Mouse (Mus musculus) liver, embryonic 18 days (tissue): Measurements from ENCODE around the gene Fbp1. TPM values are rescaled to one million over a fixed set of nuclear protein-coding genes. Genes with fewer than 3 reads are reported as not detected.

Experiments
- polyA plus RNA-seq: library from polyadenylated mRNA; depleted of rRNA; stranded (reverse); fragments of >200 nt; gene quantifications from 2 replicates; pipeline ENCODE4 v1.2.3, GENCODE M21; 2012; rRNA removed

The Fbp1 gene
- polyA plus RNA-seq = 749 and 869 TPM in 2 replicates

GRCm38 (mm10) chr13:62887712-62888441 lies at the start of gene Fbp1:
Fbp1 (minus strand) TSS chr13:62888282.

GRCm38 (mm10) chr13:62857941-62858915 lies 29.9 kb downstream of the Fbp1 start, which contains the start of gene Fbp2:
Fbp2 (minus strand) TSS chr13:62858422.

Other genes starting within 250 kb of the Fbp1 start
- 1.7 and 2.0 TPM in 2 replicates for gene Platr25, start 127.6 kb downstream of the Fbp1 start, polyA plus RNA-seq
- 0.34 and 0.36 TPM in 2 replicates for gene Gm5141, start 102.5 kb downstream of the Fbp1 start, polyA plus RNA-seq
- 0.48 and 0.65 TPM in 2 replicates for gene Fbp2, start 29.9 kb downstream of the Fbp1 start, polyA plus RNA-seq
- 19.3 and 22.5 TPM in 2 replicates for gene 2010111I01Rik, start 76.6 kb upstream of the Fbp1 start, polyA plus RNA-seq